Mouse (Mus musculus) C2C12 (cell line): ENCODE results near the gene Pitx2. TPM values are rescaled to one million over a fixed set of nuclear protein-coding genes. Genes with fewer than 3 reads are reported as not detected.

Experiments used
- H3K27me3 ChIP-seq: one replicate; pipeline ENCODE4 v1.6.1; 2011; ENCODE audit not compliant: control insufficient read depth, insufficient read depth, insufficient read length
- H3K36me3 ChIP-seq: one replicate; pipeline ENCODE4 v1.6.1; 2011; ENCODE audit not compliant: control insufficient read depth, insufficient read depth
- H3K4me3 ChIP-seq: one replicate; pipeline ENCODE4 v1.5.1; 2011; ENCODE audit warnings: mild to moderate bottlenecking, control low read depth; ENCODE audit not compliant: poor library complexity, insufficient read depth, severe bottlenecking
- H3K79me2 ChIP-seq: one replicate; pipeline ENCODE4 v1.6.1; 2011; ENCODE audit not compliant: control insufficient read depth, insufficient read depth
- H3K79me3 ChIP-seq: one replicate; pipeline ENCODE4 v1.6.1; 2011; ENCODE audit warnings: low read depth, control low read depth
- H3ac ChIP-seq: one replicate; pipeline ENCODE3; 2011; ENCODE audit warnings: low read depth; ENCODE audit not compliant: control insufficient read depth, insufficient read length
- CEBPB ChIP-seq: IDR thresholded peaks from one replicate; pipeline ENCODE4 v1.6.1; 2011; ENCODE audit warnings: low read depth, mild to moderate bottlenecking, control low read depth, moderate library complexity
- CTCF ChIP-seq: IDR thresholded peaks from one replicate; pipeline ENCODE4 v1.5.1; 2011; ENCODE audit not compliant: control insufficient read depth, insufficient read depth, insufficient read length
- FOSL1 ChIP-seq: IDR thresholded peaks from one replicate; pipeline ENCODE4 v1.8.0; 2011; ENCODE audit warnings: mild to moderate bottlenecking, low read length; ENCODE audit not compliant: poor library complexity, insufficient read depth, severe bottlenecking
- MAX ChIP-seq: IDR thresholded peaks from one replicate; pipeline ENCODE4 v1.6.1; 2011; ENCODE audit warnings: mild to moderate bottlenecking, control low read depth
- MYOD1 ChIP-seq: IDR thresholded peaks from one replicate; pipeline ENCODE4 v1.6.1; 2011; ENCODE audit warnings: low read depth; ENCODE audit not compliant: control insufficient read depth, insufficient read length
- MYOG ChIP-seq: IDR thresholded peaks from one replicate; pipeline ENCODE4 v1.6.1; 2011; ENCODE audit not compliant: control insufficient read depth, insufficient read length; ENCODE audit errors: extremely low read depth
- USF1 ChIP-seq: IDR thresholded peaks from one replicate; pipeline ENCODE4 v1.6.1; 2011; ENCODE audit warnings: low read depth, mild to moderate bottlenecking, control low read depth, moderate library complexity
- polyA plus RNA-seq: library from polyadenylated mRNA; unstranded; fragments of >200 nt; fragmentation: generic; extraction: Trizol; gene quantifications from one replicate; pipeline ENCODE4 v1.2.1, GENCODE M21; 2012; ENCODE audit warnings: missing spikeins

Pitx2 gene
- polyA plus RNA-seq, 1 experiment: 31.8 TPM

- no peaks in the 10 kb centered on the region for H3K36me3 ChIP-seq
- no peak overlapping the region for H3K4me3 ChIP-seq
- H3K79me3 ChIP-seq: peaks cover 11% of the 10 kb centered on the region
- H3ac ChIP-seq: no peak overlapping the region
- TF ChIP-seq MAX (no peak), MYOD1 (no peak), CEBPB (no peak), USF1 (no peak), MYOG (no peak), CTCF (no peak), FOSL1 (no peak)
- H3K27me3 ChIP-seq: no peaks in the 10 kb centered on the region
- peaks cover 39% of the 10 kb centered on the region for H3K79me2 ChIP-seq
These were observed 1.1 kb upstream of the Pitx2 start for GRCm38 (mm10) chr3:129198627-129198903.

- Histone ChIP-seq H3ac (peak overlapping the region; percentile 72), H3K79me2 (peaks cover 45% of the 10 kb centered on the region), H3K36me3 (no peaks in the 10 kb centered on the region), H3K27me3 (no peaks in the 10 kb centered on the region), H3K4me3 (peak overlapping the region; percentile 47), H3K79me3 (peaks cover 11% of the 10 kb centered on the region)
- TF ChIP-seq CTCF: no peak
- no peak for TF ChIP-seq MAX
- no peak for TF ChIP-seq USF1
These were observed 494 bp upstream of the Pitx2 start for GRCm38 (mm10) chr3:129199160-129199608.

GRCm38 (mm10) chr3:129200501-129200890, 818 bp downstream of the Pitx2 start:
- Histone ChIP-seq H3K4me3 (peak overlapping the region; percentile 47), H3K79me3 (peaks cover 11% of the 10 kb centered on the region), H3K27me3 (no peaks in the 10 kb centered on the region), H3K36me3 (no peaks in the 10 kb centered on the region), H3K79me2 (peaks cover 50% of the 10 kb centered on the region), H3ac (peak overlapping the region; percentile 78)
- no peak for TF ChIP-seq USF1
- TF ChIP-seq MYOD1: no peak
- no peak for TF ChIP-seq CTCF
- TF ChIP-seq CEBPB: no peak

DNA sequence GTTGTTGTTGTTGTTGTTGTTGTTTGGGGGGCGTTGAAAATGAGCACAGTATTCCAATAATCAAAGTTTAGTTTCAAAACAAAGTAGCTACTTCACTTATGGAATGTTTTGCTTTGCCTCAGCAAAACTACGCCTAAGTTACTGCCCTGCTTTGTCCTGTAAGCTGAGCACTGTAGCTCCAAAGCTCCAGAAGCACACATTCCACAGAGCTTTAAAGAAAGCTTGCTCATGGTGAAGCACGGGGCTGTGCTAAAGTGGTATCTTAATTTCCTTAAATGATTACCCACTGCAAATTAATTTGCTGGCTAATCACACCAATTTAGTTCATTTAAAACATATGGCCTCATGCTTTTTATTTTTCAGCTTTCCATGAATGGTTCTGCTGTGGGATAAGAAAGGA, 1.5 kb downstream of the Pitx2 start:
- H3K79me2 ChIP-seq: peaks cover 50% of the 10 kb centered on the region
- no peaks in the 10 kb centered on the region for H3K36me3 ChIP-seq
- H3K79me3 ChIP-seq: peaks cover 11% of the 10 kb centered on the region
- H3K27me3 ChIP-seq: no peaks in the 10 kb centered on the region
- TF ChIP-seq CTCF (no peak), FOSL1 (no peak), MYOD1 (no peak), MAX (no peak), CEBPB (no peak), MYOG (no peak), USF1 (no peak)
- no peak overlapping the region for H3ac ChIP-seq
- peak overlapping the region; percentile 47 for H3K4me3 ChIP-seq

DNA sequence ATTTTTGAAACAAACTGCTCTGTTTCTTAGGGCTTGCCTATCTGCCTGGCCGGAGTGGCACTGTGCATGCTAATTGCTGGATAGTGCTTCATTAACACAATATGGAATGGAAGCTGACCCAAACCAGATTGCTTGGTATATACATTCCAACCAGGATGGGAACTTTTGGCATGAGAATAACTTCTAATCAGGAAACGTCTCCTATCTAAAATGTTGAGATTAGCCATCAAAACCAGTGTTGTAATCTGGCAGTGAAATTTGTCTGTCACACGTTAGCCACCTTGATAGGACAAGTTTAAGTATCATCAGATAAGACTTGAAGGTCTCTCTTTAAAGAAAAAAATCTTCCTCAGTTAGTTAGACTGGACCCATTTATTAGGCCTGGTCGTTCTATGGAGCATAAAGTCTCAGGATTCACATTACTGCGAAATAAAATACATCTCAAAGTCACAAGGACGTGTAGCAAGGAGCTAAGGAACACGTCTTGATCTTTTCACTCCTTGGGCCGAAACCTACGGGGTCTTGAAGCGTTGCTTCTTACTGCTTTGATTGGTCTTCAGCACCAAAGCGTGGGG, 2.1 kb downstream of the Pitx2 start:
- TF ChIP-seq MYOD1 (no peak), FOSL1 (no peak), USF1 (no peak), MAX (no peak), CEBPB (no peak), CTCF (no peak), MYOG (no peak)
- Histone ChIP-seq H3K4me3 (peak overlapping the region; percentile 47), H3K79me3 (peaks cover 11% of the 10 kb centered on the region), H3ac (peak overlapping the region; percentile 28), H3K36me3 (no peaks in the 10 kb centered on the region), H3K79me2 (peaks cover 53% of the 10 kb centered on the region), H3K27me3 (no peaks in the 10 kb centered on the region)

- H3K27me3 ChIP-seq: no peaks in the 10 kb centered on the region
These were observed 3.4 kb downstream of the Pitx2 start for GRCm38 (mm10) chr3:129202871-129203740.

More at GRCm38 (mm10) chr3:129202871-129203740, 3.4 kb downstream of the Pitx2 start:
- Histone ChIP-seq H3K79me3 (peaks cover 11% of the 10 kb centered on the region), H3ac (peak overlapping the region; percentile 72), H3K36me3 (no peaks in the 10 kb centered on the region), H3K4me3 (peak overlapping the region; percentile 25), H3K79me2 (peaks cover 58% of the 10 kb centered on the region)
- no peak for TF ChIP-seq FOSL1
- TF ChIP-seq MAX: no peak
- no peak for TF ChIP-seq CTCF
- TF ChIP-seq MYOG: no peak
- no peak for TF ChIP-seq CEBPB
- TF ChIP-seq MYOD1: no peak
- no peak for TF ChIP-seq USF1
